Mouse (Mus musculus) left cerebral cortex, adult 8-10 months (tissue): ENCODE results near the gene Anp32b. TPM values are rescaled to one million over a fixed set of nuclear protein-coding genes. Genes with fewer than 3 reads are reported as not detected.

Experiments
- DNase-seq, 2 experiments: peaks; one replicate each; pipeline ENCODE4 v3.0.0; 2022; ENCODE audit warnings: low spot score in 2 of 2
- total RNA-seq, 4 experiments: library from RNA; stranded (reverse); gene quantifications; 2 replicates each; pipeline ENCODE4 v1.2.4; 2022

Gene Anp32b
- total RNA-seq, result 10 to 100 TPM; 51.0 to 60.2 (median 55.9) TPM

DNA sequence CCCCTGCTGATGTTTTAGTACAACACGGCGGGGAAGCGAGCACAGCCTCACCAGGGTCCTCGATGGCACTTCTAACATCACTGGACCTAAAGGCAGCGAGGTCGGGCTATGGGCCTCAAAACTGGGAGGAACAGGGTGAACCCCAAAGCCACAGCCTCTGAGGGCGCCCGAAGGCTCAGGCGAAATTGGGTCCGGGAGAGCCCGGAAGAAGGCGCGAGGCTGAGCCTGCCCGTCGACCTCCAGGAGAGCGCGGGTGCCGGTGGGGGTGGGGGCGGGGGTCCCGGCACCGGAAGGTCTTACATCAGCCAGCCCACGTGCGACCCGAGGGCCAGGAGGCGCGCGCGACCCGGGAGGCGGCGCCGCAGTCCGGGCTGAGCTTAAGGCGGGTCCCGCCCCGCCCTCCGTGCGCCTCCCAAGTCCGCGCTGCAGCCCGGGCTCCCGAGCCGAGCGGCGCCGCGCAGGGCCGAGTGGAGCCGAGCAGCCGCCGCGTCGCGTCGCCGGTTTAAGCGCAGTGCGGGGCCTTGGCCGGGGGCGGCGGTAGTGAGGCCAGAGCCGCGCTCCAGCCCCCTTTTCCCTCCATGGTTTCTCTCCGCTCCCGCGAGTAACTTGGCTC lies at the start of gene Anp32b:
Anp32b (plus strand) TSS at position 384 of the 613 bp plus-strand sequence.
- peak; percentile 85 to 87 for DNase-seq

DNA sequence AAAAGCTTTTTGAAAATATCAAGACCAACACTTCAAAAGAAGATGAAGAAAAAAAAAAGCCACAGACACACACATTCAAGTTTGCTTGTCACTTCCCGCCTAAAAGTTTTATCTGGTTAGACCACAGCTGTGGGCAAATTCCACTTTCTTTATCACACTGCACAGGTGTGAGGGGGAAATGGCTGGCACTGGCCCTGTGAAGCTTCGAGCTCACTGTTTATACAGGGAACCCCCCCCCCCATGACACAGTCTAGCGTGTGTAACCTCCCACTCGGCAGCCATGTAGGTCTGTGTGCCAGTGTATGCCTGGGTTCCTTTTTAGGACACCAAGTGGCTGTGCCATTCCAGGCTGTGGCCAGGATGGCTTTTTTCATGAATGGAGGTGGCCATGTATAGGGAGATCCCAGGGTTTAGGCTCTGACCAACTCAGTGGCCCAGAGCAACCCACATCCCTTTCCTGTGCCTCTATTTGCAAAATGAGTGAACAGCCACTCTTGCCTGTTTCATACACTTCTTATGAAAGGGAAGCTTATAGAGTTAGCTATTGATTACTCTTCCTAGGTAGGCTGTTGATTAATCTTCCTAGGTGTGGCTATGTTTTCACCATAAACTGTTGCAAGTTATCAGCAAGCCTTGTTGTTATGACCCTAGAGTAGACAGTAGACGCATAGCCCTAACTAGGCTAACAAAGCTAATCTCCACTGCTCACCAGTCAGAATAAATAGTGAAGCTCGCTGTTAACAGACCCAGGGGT lies 46.5 kb upstream of the Anp32b start:
- no peak for DNase-seq

DNA sequence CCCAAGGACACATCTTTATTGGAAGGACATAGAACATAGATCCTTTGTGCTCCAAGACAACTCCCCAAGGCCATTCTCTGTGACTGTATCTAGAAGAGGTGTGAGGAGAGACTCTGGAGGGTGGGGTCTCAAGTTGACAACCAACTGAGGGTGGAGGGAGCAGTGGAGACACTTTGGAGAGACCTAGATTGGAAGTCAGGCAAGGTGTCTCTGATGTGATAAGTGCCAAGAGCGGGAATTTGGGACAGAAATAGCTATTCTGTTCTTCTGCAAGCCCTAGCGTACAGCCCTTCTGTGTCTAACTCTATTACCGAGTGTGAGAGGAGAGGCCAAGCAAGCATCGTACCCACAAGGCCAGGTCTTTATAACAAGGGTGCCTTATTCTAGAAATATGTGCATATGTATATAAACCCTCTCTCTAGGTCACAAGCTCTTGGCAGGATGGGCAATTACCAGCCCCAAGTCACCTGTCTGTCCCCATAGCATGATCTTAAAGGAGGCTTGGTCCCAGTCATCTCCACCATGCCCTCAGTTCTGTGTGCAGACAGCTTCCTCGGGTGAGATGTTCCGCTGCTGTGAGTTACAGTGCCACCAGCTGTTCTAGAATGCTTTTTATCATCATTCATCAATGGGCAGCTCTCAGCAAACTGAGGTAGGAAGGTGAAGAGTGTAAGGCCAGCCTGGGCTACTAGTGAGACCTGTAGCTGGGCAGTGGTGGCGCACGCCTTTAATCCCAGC lies 43.6 kb upstream of the Anp32b start:
- DNase-seq, result no peak

DNA sequence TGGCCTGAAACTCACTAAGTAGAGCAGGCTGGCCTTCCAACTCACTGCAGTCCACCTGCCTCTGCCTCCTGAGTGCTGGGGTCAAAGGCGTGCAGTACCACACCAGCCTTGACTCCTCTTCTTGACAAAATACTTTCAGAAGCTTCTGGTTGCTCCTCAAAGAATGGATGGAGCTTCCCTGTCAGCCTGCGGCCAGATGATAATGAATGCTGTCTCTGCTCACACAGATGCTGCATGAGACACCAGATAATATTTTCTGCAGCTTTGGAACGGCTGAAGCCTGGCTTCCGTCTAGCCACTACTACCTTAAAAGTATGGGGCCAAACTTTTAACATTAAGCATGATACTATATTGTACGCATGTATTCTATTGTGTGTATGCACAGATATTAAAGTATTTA lies 40.0 kb upstream of the Anp32b start:
- no peak for DNase-seq

DNA sequence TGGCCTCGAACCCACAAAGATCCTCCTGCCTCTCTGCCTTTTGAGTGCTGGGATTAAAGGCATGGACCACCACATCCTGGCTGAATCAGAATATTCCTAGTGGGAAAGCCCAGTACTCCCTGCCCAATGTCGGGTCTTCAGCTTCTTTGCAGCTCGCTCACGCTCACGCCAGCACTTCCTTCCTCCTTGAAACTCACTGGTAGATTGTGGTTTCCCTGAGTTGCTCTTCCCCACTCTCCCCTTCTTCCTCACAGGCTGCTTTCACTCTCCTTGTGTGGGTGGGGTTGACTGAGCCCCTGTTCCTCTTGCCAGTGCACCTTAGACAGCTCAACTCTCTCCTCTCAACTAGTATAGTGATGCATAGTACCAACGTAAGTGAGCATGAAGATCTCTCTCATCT lies 39.2 kb upstream of the Anp32b start:
- no peak for DNase-seq

DNA sequence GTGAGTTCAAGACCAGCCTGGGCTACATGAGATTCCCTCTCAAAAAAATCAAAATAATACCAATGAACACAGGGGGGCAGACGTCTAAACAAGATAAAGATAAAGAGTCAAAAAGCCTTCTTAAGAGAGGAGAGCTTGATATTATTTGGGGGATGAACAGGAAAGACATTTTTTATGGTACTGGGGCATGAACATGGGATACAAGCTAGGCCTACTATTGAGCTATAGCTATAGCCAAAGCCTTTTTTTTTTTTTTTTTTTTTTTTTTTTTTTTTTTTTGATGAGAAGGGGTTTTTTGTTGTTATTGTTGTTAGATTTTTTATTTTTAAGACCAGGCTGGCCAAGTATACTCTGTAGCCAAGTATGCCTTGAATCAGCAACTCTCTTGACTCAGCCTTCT lies 38.6 kb upstream of the Anp32b start:
- no peak for DNase-seq

DNA sequence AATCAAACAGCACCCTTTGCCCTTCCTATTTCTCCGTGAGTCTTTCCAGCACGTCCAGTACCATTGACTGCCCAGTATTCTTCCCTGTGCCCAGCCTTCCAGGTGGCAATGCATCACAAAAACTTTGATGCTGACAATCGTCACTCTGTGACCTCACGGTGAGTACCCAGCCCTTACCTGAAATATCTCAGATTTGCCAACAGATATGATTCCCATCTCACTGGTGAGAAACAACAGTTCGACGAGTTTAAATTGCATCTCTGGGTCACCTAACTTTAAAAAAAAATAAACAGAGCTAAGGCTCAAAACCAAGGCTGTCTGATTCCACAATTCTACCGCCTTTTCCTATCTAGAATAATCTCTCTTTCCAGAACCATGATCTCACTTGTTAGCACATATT lies 37.3 kb upstream of the Anp32b start, which contains the start of gene Hemgn:
Hemgn (minus strand) TSS at position 101 of the 400 bp plus-strand sequence.
- no peak for DNase-seq

DNA sequence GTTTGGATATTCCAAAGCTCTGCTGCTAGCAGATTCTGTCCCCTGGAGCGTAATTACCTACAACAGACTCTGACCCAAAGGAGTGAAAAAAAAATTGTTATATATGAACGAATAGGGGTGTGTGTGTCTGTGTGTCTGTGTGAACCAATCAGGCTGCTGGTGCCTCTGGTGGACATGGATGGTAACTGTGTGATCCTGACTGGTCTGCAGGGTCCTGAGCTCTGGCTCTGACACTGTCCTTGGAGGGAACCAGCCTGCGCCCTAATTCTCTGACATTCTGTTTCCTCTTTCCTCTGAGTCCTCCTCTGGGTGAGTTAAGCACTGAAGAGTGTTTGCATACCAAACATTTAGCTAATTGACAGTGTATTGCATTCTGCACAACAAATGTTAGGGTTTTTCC lies 33.2 kb upstream of the Anp32b start:
- DNase-seq, result no peak

DNA sequence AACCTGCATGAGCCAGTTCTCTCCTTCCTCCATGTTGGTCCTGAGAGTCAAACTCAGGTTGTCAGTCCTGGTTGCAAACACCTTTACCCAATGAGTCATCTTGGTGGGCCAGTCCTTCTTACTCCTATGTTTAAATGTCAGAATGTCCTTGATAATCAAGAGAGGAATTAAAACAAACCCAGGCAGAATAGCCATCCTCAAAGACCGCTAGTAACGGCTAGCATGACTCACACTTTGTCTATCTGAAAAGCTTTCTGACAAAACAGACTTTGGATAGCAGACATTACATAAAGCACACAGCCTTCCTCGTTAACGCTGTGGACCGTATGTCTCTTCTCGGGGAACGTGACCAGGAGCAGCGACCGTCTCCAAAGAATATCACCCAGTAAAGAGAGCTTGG lies 31.9 kb upstream of the Anp32b start:
- DNase-seq, result no peak

DNA sequence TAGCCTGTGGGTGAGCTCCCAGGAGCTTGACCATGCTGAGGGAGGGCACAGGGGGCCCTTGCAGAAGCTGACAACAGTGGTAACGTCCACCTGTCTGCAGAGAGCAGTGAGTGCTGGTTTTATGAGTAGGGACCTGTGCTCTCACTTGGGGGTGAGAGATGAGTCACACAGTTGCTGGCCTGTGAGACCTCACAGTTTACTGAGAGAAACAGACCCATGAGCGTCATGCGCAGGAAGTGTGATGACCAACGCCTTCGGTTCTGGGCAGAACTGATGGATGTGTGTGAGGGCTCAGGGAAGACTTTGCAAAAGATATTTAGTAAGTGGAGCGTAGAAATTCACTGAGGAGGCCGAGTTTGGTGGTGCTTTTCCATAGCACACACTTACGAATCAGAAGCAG lies 28.1 kb upstream of the Anp32b start:
- no peak for DNase-seq

DNA sequence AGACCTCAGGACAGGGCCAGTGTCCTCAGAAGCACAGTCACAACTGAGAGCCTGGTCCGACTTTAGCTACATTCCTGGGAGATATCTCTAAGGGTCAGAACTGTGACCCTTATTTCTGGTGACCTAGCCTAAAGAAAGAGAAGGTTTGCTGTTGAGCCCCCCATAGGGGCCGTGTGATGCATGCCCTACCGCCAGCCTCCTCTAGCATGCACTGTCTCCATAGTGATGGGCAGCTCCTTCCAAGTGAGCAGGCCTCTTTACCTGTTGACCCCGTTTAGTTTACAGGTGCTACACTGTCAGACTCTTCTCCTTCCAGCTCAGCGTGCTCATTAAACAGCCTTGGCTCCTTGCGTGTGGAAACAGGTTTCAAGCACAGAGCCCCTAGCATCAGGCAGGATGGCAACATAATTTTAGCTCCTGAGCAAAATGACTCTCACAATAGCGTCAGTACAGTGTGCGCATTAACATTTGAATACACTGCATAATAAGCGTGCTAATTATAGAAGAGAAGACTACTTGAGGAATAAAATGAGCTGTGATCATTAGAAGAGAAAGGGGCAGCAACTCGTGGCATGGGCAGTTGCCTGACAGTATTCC lies 21.7 kb upstream of the Anp32b start:
- DNase-seq, result peak in 1 of 2 experiments; percentile 9

DNA sequence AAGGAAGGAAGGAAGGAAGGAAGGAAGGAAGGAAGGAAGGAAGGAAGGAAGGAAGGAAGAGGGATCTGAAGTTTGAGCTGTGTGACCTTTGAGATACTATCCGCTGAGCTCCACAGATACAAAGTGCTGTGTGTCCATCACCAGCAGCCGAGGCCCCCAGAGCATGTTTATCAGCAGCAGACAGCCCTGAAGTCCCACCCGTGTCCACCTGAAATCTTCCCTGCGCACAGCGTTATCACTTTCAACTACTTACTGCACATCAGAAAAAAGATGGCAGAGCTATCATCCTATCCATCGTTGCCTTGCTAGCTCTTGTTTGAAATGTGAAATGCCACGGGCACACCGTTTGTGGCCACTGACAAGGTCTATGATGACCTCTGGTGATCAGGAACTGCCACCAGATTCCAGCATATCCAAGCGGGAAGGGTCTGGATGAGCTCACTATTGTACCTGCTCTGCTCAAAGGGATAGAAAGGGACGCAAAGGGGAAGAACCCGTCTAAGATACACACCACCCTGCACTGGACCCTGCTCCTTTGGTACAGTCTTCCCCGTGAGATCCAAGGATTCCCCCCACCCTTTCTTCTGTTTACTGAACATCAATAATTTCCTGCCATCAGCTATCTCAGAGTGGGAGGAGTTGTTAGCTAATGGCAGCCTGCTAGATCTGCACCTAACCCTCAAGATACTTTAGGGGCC lies 18.2 kb upstream of the Anp32b start:
- DNase-seq, result no peak

DNA sequence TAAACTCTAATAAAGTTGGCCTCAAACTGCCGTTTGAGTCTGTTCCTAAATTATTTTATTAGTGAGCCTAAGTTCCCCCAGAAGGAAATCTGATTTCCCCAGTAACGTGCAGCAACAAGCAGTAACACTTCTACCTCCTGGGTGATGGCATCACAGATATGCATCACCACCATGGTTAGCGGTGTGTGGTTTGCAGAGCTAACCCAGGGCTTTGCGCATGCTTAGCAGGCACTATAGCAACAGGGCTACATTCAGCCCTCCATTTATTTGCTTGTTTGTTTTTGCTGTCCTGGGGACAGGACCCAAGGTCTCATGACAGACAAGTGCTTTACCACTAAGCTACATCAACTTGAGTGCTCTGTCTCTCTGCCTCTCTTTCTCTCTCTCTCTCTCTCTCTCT lies 8.2 kb upstream of the Anp32b start:
- no peak for DNase-seq

DNA sequence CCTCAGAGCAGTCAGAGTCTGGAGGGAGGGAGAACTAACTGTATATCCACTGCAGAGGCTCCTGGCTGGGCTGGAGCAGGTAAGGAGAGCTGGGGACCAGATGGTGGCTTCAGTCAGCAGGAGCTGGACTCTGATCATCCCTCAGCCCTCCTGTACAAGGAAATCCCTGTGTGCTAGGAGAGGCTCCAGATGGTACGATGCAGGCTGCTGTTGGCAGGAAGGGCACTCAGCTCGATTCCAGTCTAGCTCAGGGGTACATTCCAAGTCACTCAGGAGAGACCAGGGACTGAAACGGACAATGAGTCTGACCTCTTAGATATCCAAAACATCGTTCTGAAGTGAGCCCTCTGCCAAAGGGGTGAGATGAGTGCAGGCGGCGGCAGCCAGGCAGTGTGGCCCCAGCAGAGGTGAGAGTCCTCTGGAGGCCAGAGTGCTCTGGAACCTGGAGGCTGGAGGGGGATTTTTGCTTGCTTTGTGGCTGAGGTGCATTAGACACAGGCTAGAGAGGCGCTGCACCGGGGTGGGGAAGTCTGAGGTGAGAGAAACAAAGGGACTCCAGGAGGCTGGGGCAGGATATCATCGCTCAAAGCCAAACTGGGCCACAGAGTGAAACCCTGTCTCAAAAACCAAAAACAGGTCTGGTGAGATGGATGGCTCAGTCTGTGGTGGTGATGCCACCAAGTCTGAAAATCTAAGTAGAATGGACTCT lies 5.3 kb upstream of the Anp32b start:
- DNase-seq, result no peak

DNA sequence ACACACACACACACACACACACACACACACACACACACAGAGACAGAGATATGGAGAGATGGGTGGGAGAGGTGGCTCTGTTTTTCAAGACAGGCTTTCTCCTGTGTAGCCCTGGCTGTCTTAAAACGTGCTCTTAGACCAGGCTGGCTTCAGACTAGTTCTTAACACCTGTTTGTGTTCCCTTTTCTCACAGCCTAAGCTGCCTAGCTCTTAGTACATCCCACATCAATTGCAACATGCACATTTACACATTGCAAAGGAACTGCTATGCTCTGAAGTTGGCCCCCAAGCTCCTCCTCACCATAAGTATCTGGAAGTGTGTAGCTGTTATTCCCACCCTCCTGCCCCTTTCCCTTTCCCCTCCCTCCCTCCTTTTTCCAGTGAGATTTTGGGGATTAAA lies 3.2 kb upstream of the Anp32b start:
- DNase-seq, result no peak

DNA sequence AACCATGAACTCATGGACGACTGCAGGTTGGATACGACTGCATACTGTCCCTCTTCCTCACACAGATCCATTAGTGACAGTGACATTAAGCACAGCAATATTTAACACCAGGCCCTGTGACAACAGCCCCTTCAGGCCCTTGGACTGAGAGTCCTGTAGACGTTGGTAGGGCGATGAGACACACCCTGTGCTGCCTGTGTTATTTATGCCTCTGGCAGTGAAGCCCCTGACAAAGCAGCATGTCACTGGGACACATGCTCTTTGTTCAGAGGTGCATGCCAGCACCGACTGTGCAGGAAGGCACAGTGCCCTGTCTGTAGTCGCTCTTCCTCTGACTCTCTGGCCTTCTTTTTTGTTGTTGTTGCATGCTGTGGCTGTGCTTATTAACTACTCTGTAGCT lies 1.8 kb upstream of the Anp32b start:
- DNase-seq, result no peak

DNA sequence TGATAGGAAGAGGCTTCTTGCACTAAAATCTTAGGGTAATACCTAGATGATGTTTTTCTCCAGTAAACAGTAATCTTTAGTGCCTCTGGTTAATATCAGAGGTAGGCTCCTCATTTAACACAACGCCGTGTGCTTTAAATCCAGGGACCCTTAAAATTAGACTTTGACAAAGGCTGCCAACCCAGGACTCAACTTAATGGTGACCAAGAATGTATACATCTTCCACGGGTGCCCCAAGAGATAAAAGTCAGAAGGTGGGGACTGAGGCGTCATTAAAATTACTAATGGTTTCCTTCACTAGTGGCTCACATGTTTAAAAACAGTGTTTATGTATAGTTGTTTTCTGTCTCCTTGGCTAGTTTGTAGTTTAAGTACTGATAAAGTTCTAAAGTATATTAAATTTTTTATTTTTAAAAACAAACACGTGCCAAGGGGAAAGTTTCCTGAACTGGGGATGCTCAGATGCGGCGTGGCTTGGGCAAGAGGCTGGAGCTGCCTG lies 633 bp upstream of the Anp32b start:
- no peak for DNase-seq

DNA sequence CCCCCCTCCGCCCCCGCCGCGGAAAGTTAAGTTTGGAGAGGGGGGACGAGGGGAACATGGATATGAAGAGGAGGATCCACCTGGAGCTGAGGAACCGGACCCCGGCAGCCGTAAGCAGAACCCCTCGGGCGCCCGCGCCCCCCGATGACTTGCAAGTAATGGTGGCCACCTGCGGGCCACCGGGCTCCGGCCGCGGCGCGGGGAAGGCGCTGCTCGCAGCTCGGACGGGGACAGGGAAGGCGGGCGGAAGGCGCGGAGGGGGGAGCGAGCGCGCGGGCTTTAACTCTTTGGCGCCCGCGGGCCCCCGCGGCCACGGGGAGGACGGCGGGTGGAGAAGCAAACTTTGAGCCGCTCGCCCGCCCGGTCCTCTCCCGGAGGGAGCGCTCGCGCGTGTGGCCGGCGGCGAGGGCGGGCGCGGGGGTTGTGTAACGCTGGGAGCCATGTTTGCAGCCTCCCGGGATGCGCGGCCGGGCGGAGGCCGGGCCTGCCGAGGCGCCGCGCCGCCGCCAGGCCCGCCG lies 597 bp downstream of the Anp32b start:
- DNase-seq, result peak in 1 of 2 experiments; percentile 64

DNA sequence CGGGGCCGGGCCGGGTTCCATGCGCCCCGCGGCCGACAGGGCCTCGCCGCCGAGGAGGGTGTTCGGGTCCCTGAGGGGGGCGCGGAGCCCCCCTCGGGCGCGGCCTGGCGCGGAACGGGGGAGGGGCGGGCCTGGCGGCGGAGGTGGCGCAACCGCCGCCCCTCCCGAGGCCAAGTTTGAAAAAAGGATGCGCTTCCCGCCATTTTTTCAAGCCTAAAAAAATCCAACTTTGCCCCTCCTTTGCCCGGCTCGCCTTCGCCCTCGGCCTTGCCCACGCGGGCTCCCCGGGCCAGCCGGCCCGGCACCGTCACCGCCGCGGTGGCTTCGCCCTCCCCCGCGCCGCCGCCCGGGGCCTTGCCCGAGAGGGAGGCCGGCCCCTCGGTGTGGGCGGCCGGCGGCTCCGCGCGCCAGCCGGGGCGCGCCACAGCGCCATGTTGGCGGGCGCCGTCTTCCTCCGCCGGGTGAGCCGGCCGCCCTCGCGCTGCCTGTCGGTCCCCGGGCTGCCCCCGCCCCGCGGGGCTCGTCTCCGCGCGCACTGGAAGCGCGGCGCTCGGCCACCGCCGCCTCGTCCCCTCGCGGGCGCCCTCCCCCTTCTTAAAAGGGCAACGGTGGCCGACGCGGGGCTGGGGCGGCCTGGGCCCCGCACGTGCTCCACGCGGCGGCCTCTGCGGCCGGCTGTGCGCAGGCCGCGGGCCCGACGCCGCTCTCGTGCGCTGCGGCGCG lies 1.2 kb downstream of the Anp32b start:
- DNase-seq, result peak; percentile 42 to 69

DNA sequence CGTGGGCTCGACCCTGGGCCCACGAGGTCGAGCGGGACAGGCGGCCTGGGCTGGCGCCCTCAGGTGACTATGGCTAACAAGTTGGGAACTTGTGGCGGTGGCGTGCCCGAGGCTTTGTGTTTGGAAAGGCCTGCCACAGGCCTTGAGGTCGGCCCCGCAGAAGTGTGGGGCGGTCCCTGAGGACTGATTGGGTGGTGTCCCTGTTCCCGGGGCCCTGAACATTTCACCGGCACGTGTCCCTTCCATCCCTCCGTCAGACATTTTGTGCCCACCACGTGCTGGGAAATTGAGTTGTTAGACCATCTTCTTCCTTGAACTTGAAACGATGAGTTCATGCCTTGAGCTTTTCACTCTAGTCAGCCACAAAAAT lies 1.8 kb downstream of the Anp32b start:
- DNase-seq, result peak; percentile 25 to 44
